Mouse (Mus musculus): ENCODE results near the gene Pcf11. TPM values are rescaled to one million over a fixed set of nuclear protein-coding genes. Genes with fewer than 3 reads are reported as not detected.

The Pcf11 gene
- polyA plus RNA-seq, 1 experiment from 2014 or later = 22.0 TPM

GRCm38 (mm10) chr7:92658050-92658449 lies 11.7 kb downstream of the Pcf11 start:
- Histone ChIP-seq H3K27ac (replicated peaks; ENCODE audit: low read depth, low read length) (no peak overlapping the region), H3K27me3 (ENCODE audit: control insufficient read depth, insufficient read depth, low read length) (no peaks in the 10 kb centered on the region), H3K4me3 (ENCODE audit: low read depth, low read length) (no peak overlapping the region), H3K4me2 (ENCODE audit: low read depth, severe bottlenecking) (no peak overlapping the region), H3K9me3 (ENCODE audit: control insufficient read depth, low read length) (no peaks in the 10 kb centered on the region; the same call in 1 of the 2 replicates), H3K36me3 (ENCODE audit: control insufficient read depth, insufficient read depth, low read length) (peaks cover 35% of the 10 kb centered on the region), H3K9ac (ENCODE audit: low read length) (no peak overlapping the region), H3K4me1 (ENCODE audit: control insufficient read depth, insufficient read depth, low read length) (no peaks in the 10 kb centered on the region)
- DNase-seq (ENCODE audit: low spot score) = no peak
- WGBS = 96% methylated on average over 5 of the region's 5 CpGs
- no peak for ATAC-seq (ENCODE audit: insufficient number of reproducible peaks, low FRiP score, low TSS enrichment, low read depth)

GRCm38 (mm10) chr7:92656386-92656785 lies 13.3 kb downstream of the Pcf11 start:
- Histone ChIP-seq H3K9ac (ENCODE audit: low read length) (no peak overlapping the region), H3K36me3 (ENCODE audit: control insufficient read depth, insufficient read depth, low read length) (peaks cover 30% of the 10 kb centered on the region), H3K4me3 (ENCODE audit: low read depth, low read length) (no peak overlapping the region), H3K27me3 (ENCODE audit: control insufficient read depth, insufficient read depth, low read length) (no peaks in the 10 kb centered on the region), H3K4me1 (ENCODE audit: control insufficient read depth, insufficient read depth, low read length) (no peaks in the 10 kb centered on the region), H3K9me3 (ENCODE audit: control insufficient read depth, low read length) (no peaks in the 10 kb centered on the region; the same call in 1 of the 2 replicates), H3K4me2 (ENCODE audit: low read depth, severe bottlenecking) (no peak overlapping the region), H3K27ac (replicated peaks; ENCODE audit: low read depth, low read length) (no peak overlapping the region)
- WGBS = 85% methylated on average over 2 of the region's 2 CpGs
- no peak for DNase-seq (ENCODE audit: low spot score)
- ATAC-seq (ENCODE audit: insufficient number of reproducible peaks, low FRiP score, low TSS enrichment, low read depth) = no peak

DNA sequence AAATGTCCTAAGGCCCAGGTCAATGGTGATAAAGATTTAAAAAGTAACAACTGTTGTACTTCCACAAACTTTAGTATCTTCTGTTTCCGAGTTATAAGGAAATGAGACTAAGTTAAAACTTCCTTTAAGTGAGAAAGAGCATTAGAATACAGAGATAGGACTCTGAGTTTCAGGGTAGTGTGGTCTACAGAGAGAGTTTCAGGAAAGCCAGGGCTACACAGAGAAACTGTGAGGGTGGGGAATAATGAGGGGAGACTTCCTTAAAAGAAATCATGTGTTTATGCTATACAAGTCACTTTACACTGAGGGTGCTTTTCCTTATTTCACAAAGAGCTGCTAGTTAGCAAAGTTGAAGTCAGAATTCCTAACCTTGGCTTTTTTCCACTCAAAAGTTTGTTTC lies 16.4 kb downstream of the Pcf11 start:
- Histone ChIP-seq H3K4me3 (ENCODE audit: low read depth, low read length) (no peak overlapping the region), H3K4me1 (ENCODE audit: control insufficient read depth, insufficient read depth, low read length) (no peaks in the 10 kb centered on the region), H3K27me3 (ENCODE audit: control insufficient read depth, insufficient read depth, low read length) (no peaks in the 10 kb centered on the region), H3K4me2 (ENCODE audit: low read depth, severe bottlenecking) (no peak overlapping the region), H3K27ac (replicated peaks; ENCODE audit: low read depth, low read length) (no peak overlapping the region), H3K36me3 (ENCODE audit: control insufficient read depth, insufficient read depth, low read length) (peaks cover 22% of the 10 kb centered on the region), H3K9me3 (ENCODE audit: control insufficient read depth, low read length) (no peaks in the 10 kb centered on the region; the same call in 1 of the 2 replicates), H3K9ac (ENCODE audit: low read length) (no peak overlapping the region)
- no peak for ATAC-seq (ENCODE audit: insufficient number of reproducible peaks, low FRiP score, low TSS enrichment, low read depth)
- 93% methylated on average over 1 of the region's 1 CpGs for WGBS
- DNase-seq (ENCODE audit: low spot score) = no peak

GRCm38 (mm10) chr7:92647790-92648189 lies 21.9 kb downstream of the Pcf11 start:
- peaks cover 7% of the 10 kb centered on the region for H3K36me3 ChIP-seq (ENCODE audit: control insufficient read depth, insufficient read depth, low read length)

DNA sequence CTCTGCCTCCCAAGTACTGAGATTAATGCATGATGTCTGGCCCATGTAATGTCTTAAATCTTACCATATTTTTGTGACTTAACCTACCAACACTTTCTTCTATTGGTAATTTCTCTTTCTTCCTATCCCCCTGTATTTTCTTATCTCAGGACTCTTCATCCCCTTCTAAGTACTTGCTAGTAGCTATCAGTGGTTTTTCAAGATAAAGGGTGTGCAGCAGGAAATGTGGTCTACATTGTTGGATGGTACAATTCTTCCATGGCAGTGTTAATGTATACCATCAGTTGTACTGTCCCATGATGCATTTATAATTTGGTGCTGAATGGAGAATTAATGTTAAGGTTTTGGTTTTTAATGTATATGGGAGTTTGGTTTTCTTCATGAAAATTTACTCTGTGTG lies 27.4 kb downstream of the Pcf11 start:
- DNase-seq (ENCODE audit: low spot score) (no peak), ATAC-seq (ENCODE audit: insufficient number of reproducible peaks, low FRiP score, low TSS enrichment, low read depth) (no peak)
- Histone ChIP-seq H3K9me3 (ENCODE audit: control insufficient read depth, low read length) (no peaks in the 10 kb centered on the region), H3K4me1 (ENCODE audit: control insufficient read depth, insufficient read depth, low read length) (no peaks in the 10 kb centered on the region), H3K4me2 (ENCODE audit: low read depth, severe bottlenecking) (no peak overlapping the region), H3K9ac (ENCODE audit: low read length) (no peak overlapping the region), H3K27ac (replicated peaks; ENCODE audit: low read depth, low read length) (no peak overlapping the region), H3K36me3 (ENCODE audit: control insufficient read depth, insufficient read depth, low read length) (peaks cover 5% of the 10 kb centered on the region), H3K4me3 (ENCODE audit: low read depth, low read length) (no peak overlapping the region), H3K27me3 (ENCODE audit: control insufficient read depth, insufficient read depth, low read length) (no peaks in the 10 kb centered on the region)

More at GRCm38 (mm10) chr7:92647790-92648189, 21.9 kb downstream of the Pcf11 start:
- H3K27ac ChIP-seq (replicated peaks; ENCODE audit: low read depth, low read length) = no peak overlapping the region
- no peak overlapping the region for H3K4me3 ChIP-seq (ENCODE audit: low read depth, low read length)
- WGBS = 91% methylated on average over 7 of the region's 7 CpGs
- H3K4me1 ChIP-seq (ENCODE audit: control insufficient read depth, insufficient read depth, low read length) = no peaks in the 10 kb centered on the region
- no peak for DNase-seq (ENCODE audit: low spot score)
- H3K4me2 ChIP-seq (ENCODE audit: low read depth, severe bottlenecking) = no peak overlapping the region
- no peak for ATAC-seq (ENCODE audit: insufficient number of reproducible peaks, low FRiP score, low TSS enrichment, low read depth)
- H3K9me3 ChIP-seq (ENCODE audit: control insufficient read depth, low read length) = no peaks in the 10 kb centered on the region
- H3K9ac ChIP-seq (ENCODE audit: low read length) = no peak overlapping the region
- no peaks in the 10 kb centered on the region for H3K27me3 ChIP-seq (ENCODE audit: control insufficient read depth, insufficient read depth, low read length)

DNA sequence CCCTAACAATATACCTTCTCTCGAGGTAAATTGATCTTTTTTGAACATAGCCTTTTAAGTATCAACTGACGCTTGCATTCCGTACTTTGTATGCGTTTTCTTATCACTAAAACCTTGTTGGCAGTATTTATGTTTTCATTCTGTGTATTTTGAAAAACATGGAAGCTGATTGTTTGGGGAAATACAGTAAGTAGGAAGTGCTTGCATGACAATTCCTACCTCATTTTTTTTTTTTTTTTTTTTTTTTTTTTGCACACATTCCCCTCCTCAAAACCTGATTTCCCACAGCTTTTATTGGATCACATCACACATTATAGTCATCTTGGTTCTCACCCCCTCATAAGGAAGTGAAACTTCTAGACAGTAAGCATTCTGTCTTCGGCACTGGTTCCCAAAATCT lies 31.7 kb downstream of the Pcf11 start:
- WGBS = 90% methylated on average over 5 of the region's 5 CpGs
- no peak overlapping the region for H3K27ac ChIP-seq (replicated peaks; ENCODE audit: low read depth, low read length)
- no peaks in the 10 kb centered on the region for H3K27me3 ChIP-seq (ENCODE audit: control insufficient read depth, insufficient read depth, low read length)
- no peaks in the 10 kb centered on the region for H3K4me1 ChIP-seq (ENCODE audit: control insufficient read depth, insufficient read depth, low read length)
- H3K4me3 ChIP-seq (ENCODE audit: low read depth, low read length) = no peak overlapping the region; the same call in 1 of the 2 replicates
- H3K36me3 ChIP-seq (ENCODE audit: control insufficient read depth, insufficient read depth, low read length) = 0 out of 2 replicates have a peak, but pooled peaks cover 1% of the 10 kb centered on the region
- ATAC-seq (ENCODE audit: insufficient number of reproducible peaks, low FRiP score, low TSS enrichment, low read depth) (no peak), DNase-seq (ENCODE audit: low spot score) (no peak)
- H3K4me2 ChIP-seq (ENCODE audit: low read depth, severe bottlenecking) = peak overlapping the region; percentile 71; the same call in 1 of the 2 replicates
- H3K9ac ChIP-seq (ENCODE audit: low read length) = no peak overlapping the region
- no peaks in the 10 kb centered on the region for H3K9me3 ChIP-seq (ENCODE audit: control insufficient read depth, low read length)

DNA sequence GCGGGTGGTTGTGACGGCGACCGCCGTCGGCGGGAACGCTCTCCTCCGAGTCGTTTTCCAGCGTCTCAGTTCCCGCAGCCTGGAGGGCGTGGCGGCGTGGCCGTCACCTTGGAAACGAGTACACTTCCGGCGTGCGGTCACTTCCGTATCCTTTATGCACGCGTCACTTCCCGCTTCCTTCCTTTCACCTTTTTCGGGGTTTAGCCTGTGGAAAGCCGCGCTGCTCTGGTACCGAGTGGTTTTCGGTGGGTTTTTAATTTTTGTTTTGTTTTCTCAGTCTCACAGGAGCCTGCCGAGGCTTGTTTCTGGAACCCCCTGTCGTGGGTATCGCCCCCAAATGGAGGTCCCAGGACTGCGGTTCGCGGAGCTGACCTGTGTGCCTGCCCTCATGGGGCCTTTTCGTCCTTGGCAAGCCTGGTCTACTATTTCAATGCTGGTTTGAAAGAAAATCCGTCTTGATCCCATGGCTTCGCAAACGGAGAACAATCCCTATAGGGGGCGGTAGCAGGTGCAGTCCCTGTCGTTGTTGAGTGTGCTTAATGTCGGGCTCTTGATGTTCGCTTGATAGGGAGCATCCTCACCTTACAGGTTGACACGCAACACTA lies 32.6 kb downstream of the Pcf11 start, which contains the start of gene Ankrd42:
Gene Ankrd42, minus strand, starts transcription at position 122 of the 605 bp plus-strand sequence.
- H3K36me3 ChIP-seq (ENCODE audit: control insufficient read depth, insufficient read depth, low read length) = no peaks in the 10 kb centered on the region
- peak within 1 kb of the TSS; percentile 64 for H3K9ac ChIP-seq (ENCODE audit: low read length)
- peak within 1 kb of the TSS; percentile 71 for H3K4me2 ChIP-seq (ENCODE audit: low read depth, severe bottlenecking)
- peak; percentile 95 for DNase-seq (ENCODE audit: low spot score)
- H3K4me1 ChIP-seq (ENCODE audit: control insufficient read depth, insufficient read depth, low read length) = no peaks in the 10 kb centered on the region
- peak within 1 kb of the TSS; percentile 81 for H3K4me3 ChIP-seq (ENCODE audit: low read depth, low read length)
- H3K27me3 ChIP-seq (ENCODE audit: control insufficient read depth, insufficient read depth, low read length) = no peaks in the 10 kb centered on the region
- under 1% methylated on average over 44 of the region's 44 CpGs for WGBS
- no peaks in the 10 kb centered on the region for H3K9me3 ChIP-seq (ENCODE audit: control insufficient read depth, low read length)
- H3K27ac ChIP-seq (replicated peaks; ENCODE audit: low read depth, low read length) = no peak within 1 kb of the TSS
- ATAC-seq (ENCODE audit: insufficient number of reproducible peaks, low FRiP score, low TSS enrichment, low read depth) = peak; percentile 97

GRCm38 (mm10) chr7:92636295-92637011 lies 33.3 kb downstream of the Pcf11 start:
- WGBS = 1% methylated on average over 49 of the region's 49 CpGs
- Histone ChIP-seq H3K4me2 (ENCODE audit: low read depth, severe bottlenecking) (peak overlapping the region; percentile 65), H3K36me3 (ENCODE audit: control insufficient read depth, insufficient read depth, low read length) (no peaks in the 10 kb centered on the region), H3K4me1 (ENCODE audit: control insufficient read depth, insufficient read depth, low read length) (no peaks in the 10 kb centered on the region), H3K27me3 (ENCODE audit: control insufficient read depth, insufficient read depth, low read length) (no peaks in the 10 kb centered on the region), H3K9ac (ENCODE audit: low read length) (peak overlapping the region; percentile 64), H3K27ac (replicated peaks; ENCODE audit: low read depth, low read length) (no peak overlapping the region), H3K9me3 (ENCODE audit: control insufficient read depth, low read length) (no peaks in the 10 kb centered on the region), H3K4me3 (ENCODE audit: low read depth, low read length) (peak overlapping the region; percentile 81)
- ATAC-seq (ENCODE audit: insufficient number of reproducible peaks, low FRiP score, low TSS enrichment, low read depth) (peak; percentile 82), DNase-seq (ENCODE audit: low spot score) (no peak)
